Mouse (Mus musculus) liver, adult 2 months (tissue): ENCODE data around the gene Itgb4.

Experiments
- CTCF ChIP-seq: fragments of 200-500 bp; IDR thresholded peaks from 2 replicates; pipeline ENCODE4 v1.5.1; 2011; ENCODE audit warnings: low read depth, low read length, control low read depth
- POLR2A ChIP-seq: fragments of 200-500 bp; IDR thresholded peaks from 2 replicates; pipeline ENCODE4 v1.6.1; 2011; ENCODE audit warnings: low read length, control low read depth; ENCODE audit not compliant: insufficient read depth; ENCODE audit errors: extremely low read depth

DNA sequence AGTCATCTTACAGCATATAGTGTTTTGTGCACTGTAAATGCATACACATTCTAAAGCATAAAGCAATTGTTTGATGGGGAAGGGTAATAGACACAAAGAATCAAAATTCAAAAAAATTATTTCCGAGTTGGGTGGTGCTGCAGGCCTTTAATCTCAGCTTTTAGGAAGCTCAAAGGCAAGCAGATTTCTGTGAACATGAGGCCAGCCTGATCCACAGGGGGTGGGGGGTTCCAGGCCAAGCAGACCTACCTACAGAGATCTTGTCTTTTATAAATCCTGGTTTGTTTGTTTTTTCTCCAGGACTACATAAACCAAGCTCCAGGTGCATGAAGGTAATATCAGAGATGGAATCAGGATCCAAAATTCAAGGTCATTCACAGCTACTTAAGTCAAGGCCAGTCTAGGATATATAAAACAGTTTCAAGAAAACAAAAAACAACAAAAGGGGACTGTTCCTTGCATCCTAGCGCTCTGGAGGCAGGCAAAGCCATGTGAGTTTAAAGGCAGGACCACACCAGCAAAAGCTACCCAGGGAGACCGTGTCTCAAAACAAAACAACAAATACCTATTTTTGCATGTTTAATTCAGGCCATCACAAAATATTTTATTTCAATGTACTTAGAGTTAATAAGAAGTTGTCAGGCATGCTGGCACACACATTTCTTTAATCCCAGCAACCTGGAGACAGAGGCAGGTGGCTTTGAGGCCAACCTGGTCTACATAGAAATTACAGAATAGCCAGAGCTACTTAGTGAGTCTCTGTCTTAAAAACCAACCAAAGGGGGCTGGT is 50.7 kb downstream of the Itgb4 start:
- TF ChIP-seq POLR2A (no peak), CTCF (no peak)
